In genomic region chr3:61467158-61467557, GRCm38 (mm10) we compare ENCODE assay signal across 9 mouse cellular contexts.
DNase-seq lines count a peak whose midpoint lies in the region; ATAC-seq and TF ChIP-seq lines count a peak whose summit lies in the region.
"Had no signal": no experiment of that assay in that cellular context is flagged by ENCODE, and none has a peak within 500 bp of the region (broad histone marks: within the 10 kb centered on the region; RNA-seq: fewer than 3 reads in every experiment).

No protein-coding gene starts in this region.

- TF ChIP-seq POLR2A in limb, embryonic 14.5 days (IDR thresholded peaks at IDR 0.05; ENCODE audit: borderline replicate concordance, extremely low read depth, insufficient read depth, insufficient read length), result no peak

- H3K4me1 ChIP-seq in heart, postnatal 0 days (ENCODE audit: control insufficient read depth, insufficient read depth), result no peaks in the 10 kb centered on the region
- H3K4me1 ChIP-seq in heart, embryonic 11.5 days (ENCODE audit: control insufficient read depth, insufficient read depth, low read length), result no peaks in the 10 kb centered on the region
- H3K4me1 ChIP-seq in embryonic facial prominence, embryonic 11.5 days (ENCODE audit: control insufficient read depth, insufficient read depth, low read length), result no peaks in the 10 kb centered on the region
- no peaks in the 10 kb centered on the region for H3K4me1 ChIP-seq in limb, embryonic 14.5 days (ENCODE audit: control insufficient read depth, insufficient read depth, low read length)
- H3K4me1 ChIP-seq in stomach, postnatal 0 days (replicated peaks; ENCODE audit: control insufficient read depth, insufficient read depth), result no peaks in the 10 kb centered on the region
- H3K4me1 ChIP-seq: limb, embryonic 13.5 days had no signal

- H3K4me3 ChIP-seq in heart, postnatal 0 days (ENCODE audit: low read depth, low read length), result no peak overlapping the region
- H3K4me3 ChIP-seq in heart, embryonic 11.5 days (ENCODE audit: low read depth, low read length), result no peak overlapping the region
- H3K4me3 ChIP-seq in embryonic facial prominence, embryonic 11.5 days (ENCODE audit: low read depth, low read length), result no peak overlapping the region
- no peak overlapping the region for H3K4me3 ChIP-seq in limb, embryonic 14.5 days (replicated peaks; ENCODE audit: low read length)
- H3K4me3 ChIP-seq in stomach, postnatal 0 days (ENCODE audit: low read depth, low read length), result no peak overlapping the region
- H3K4me3 ChIP-seq: limb, embryonic 13.5 days had no signal

- H3K4me2 ChIP-seq in heart, postnatal 0 days (ENCODE audit: low read depth, low read length), result no peak overlapping the region
- H3K4me2 ChIP-seq in heart, embryonic 11.5 days, result no peak overlapping the region
- H3K4me2 ChIP-seq in embryonic facial prominence, embryonic 11.5 days (ENCODE audit: low read depth, low read length), result no peak overlapping the region
- H3K4me2 ChIP-seq in limb, embryonic 14.5 days (replicated peaks; ENCODE audit: low read depth, low read length, severe bottlenecking), result no peak overlapping the region
- H3K4me2 ChIP-seq in stomach, postnatal 0 days (replicated peaks; ENCODE audit: low read depth), result no peak overlapping the region
- H3K4me2 ChIP-seq: limb, embryonic 13.5 days had no signal

- no peaks in the 10 kb centered on the region for H3K36me3 ChIP-seq in heart, postnatal 0 days (replicated peaks; ENCODE audit: control insufficient read depth, insufficient read depth, low read length)
- H3K36me3 ChIP-seq in heart, embryonic 11.5 days (ENCODE audit: control insufficient read depth, insufficient read depth, low read length), result no peaks in the 10 kb centered on the region
- H3K36me3 ChIP-seq in embryonic facial prominence, embryonic 11.5 days (replicated peaks; ENCODE audit: control insufficient read depth, insufficient read depth, low read depth, low read length), result no peaks in the 10 kb centered on the region
- H3K36me3 ChIP-seq in limb, embryonic 14.5 days (ENCODE audit: control insufficient read depth, insufficient read depth, low read length), result no peaks in the 10 kb centered on the region
- no peaks in the 10 kb centered on the region for H3K36me3 ChIP-seq in stomach, postnatal 0 days (ENCODE audit: control insufficient read depth, insufficient read depth, low read length)
- H3K36me3 ChIP-seq: limb, embryonic 13.5 days had no signal

- TF ChIP-seq CTCF in heart, postnatal 0 days (IDR thresholded peaks at IDR 0.05; ENCODE audit: low read depth), result peak; percentile 64
- TF ChIP-seq CTCF in stomach, postnatal 0 days (IDR thresholded peaks at IDR 0.05; ENCODE audit: low read depth), result peak; percentile 74

- no peaks in the 10 kb centered on the region for H3K9me3 ChIP-seq in heart, postnatal 0 days (replicated peaks; ENCODE audit: control insufficient read depth, low read length)
- H3K9me3 ChIP-seq in heart, embryonic 11.5 days (replicated peaks; ENCODE audit: control insufficient read depth, low read length), result no peaks in the 10 kb centered on the region
- H3K9me3 ChIP-seq in embryonic facial prominence, embryonic 11.5 days (replicated peaks; ENCODE audit: control insufficient read depth, low read length), result no peaks in the 10 kb centered on the region
- no peaks in the 10 kb centered on the region for H3K9me3 ChIP-seq in limb, embryonic 14.5 days (ENCODE audit: control insufficient read depth, low read length)
- H3K9me3 ChIP-seq in stomach, postnatal 0 days (ENCODE audit: control insufficient read depth, low read length), result no peaks in the 10 kb centered on the region
- H3K9me3 ChIP-seq: limb, embryonic 13.5 days had no signal

- H3K27me3 ChIP-seq in heart, postnatal 0 days (ENCODE audit: control insufficient read depth, insufficient read depth, low read length), result no peaks in the 10 kb centered on the region
- no peaks in the 10 kb centered on the region for H3K27me3 ChIP-seq in heart, embryonic 11.5 days (ENCODE audit: control insufficient read depth, insufficient read depth, low read length)
- no peaks in the 10 kb centered on the region for H3K27me3 ChIP-seq in embryonic facial prominence, embryonic 11.5 days (ENCODE audit: control insufficient read depth, insufficient read depth, low read length)
- no peaks in the 10 kb centered on the region for H3K27me3 ChIP-seq in limb, embryonic 14.5 days (ENCODE audit: control insufficient read depth, insufficient read depth, low read length)
- no peaks in the 10 kb centered on the region for H3K27me3 ChIP-seq in stomach, postnatal 0 days (ENCODE audit: control insufficient read depth, insufficient read depth, low read length)
- H3K27me3 ChIP-seq: limb, embryonic 13.5 days had no signal

- TF ChIP-seq EP300 in heart, postnatal 0 days (IDR thresholded peaks at IDR 0.05; ENCODE audit: low read depth), result no peak
- no peak for TF ChIP-seq EP300 in stomach, postnatal 0 days (optimal IDR thresholded peaks at IDR 0.05)

- no peak overlapping the region for H3K9ac ChIP-seq in heart, postnatal 0 days (replicated peaks; ENCODE audit: low read depth, low read length)
- no peak overlapping the region for H3K9ac ChIP-seq in heart, embryonic 11.5 days (ENCODE audit: low read depth, low read length)
- H3K9ac ChIP-seq in embryonic facial prominence, embryonic 11.5 days (replicated peaks; ENCODE audit: low read length), result no peak overlapping the region
- no peak overlapping the region for H3K9ac ChIP-seq in limb, embryonic 14.5 days (ENCODE audit: low read depth, low read length, severe bottlenecking)
- no peak overlapping the region for H3K9ac ChIP-seq in stomach, postnatal 0 days (ENCODE audit: low read length)
- H3K9ac ChIP-seq: limb, embryonic 13.5 days had no signal

- no peak overlapping the region for H3K27ac ChIP-seq in heart, postnatal 0 days (ENCODE audit: low read depth)
- no peak overlapping the region for H3K27ac ChIP-seq in heart, embryonic 11.5 days (ENCODE audit: low read depth, low read length)
- no peak overlapping the region for H3K27ac ChIP-seq in embryonic facial prominence, embryonic 11.5 days (replicated peaks; ENCODE audit: low read depth, low read length)
- no peak overlapping the region for H3K27ac ChIP-seq in limb, embryonic 14.5 days (replicated peaks; ENCODE audit: low read depth, low read length)
- no peak overlapping the region for H3K27ac ChIP-seq in stomach, postnatal 0 days (replicated peaks)
- H3K27ac ChIP-seq: limb, embryonic 13.5 days had no signal

- WGBS in heart, postnatal 0 days, result 19% methylated on average over 3 of the region's 3 CpGs
- 26% methylated on average over 3 of the region's 3 CpGs for WGBS in heart, embryonic 11.5 days (ENCODE audit: insufficient replicate concordance)
- WGBS in embryonic facial prominence, embryonic 11.5 days, result 34% methylated on average over 3 of the region's 3 CpGs
- 31% methylated on average over 3 of the region's 3 CpGs for WGBS in limb, embryonic 14.5 days
- 19% methylated on average over 3 of the region's 3 CpGs for WGBS in stomach, postnatal 0 days

- ATAC-seq in heart, postnatal 0 days (ENCODE audit: insufficient read depth, low read depth), result no peak
- ATAC-seq in heart, embryonic 11.5 days (replicated peaks; ENCODE audit: insufficient number of reproducible peaks, low FRiP score, low TSS enrichment), result no peak
- no peak for ATAC-seq in embryonic facial prominence, embryonic 11.5 days (replicated peaks; ENCODE audit: insufficient number of reproducible peaks, low FRiP score, low TSS enrichment, low read depth)
- no peak for ATAC-seq in limb, embryonic 14.5 days (ENCODE audit: low FRiP score, low read depth)
- no peak for ATAC-seq in stomach, postnatal 0 days (ENCODE audit: low FRiP score, low TSS enrichment)

- peak; percentile 45 for DNase-seq in heart, postnatal 0 days (ENCODE audit: low spot score)
- peak; percentile 4 to 13 for DNase-seq in spleen, postnatal 36 days (ENCODE audit: low spot score in 2 of 2)
- no peak for DNase-seq in spleen, postnatal 14 days (ENCODE audit: low spot score in 2 of 2)
- DNase-seq in embryonic facial prominence, embryonic 11.5 days (ENCODE audit: low spot score), result peak; percentile 58
- DNase-seq in limb, embryonic 14.5 days (ENCODE audit: low spot score), result peak; percentile 41
- peak; percentile 15 for DNase-seq in stomach, postnatal 0 days (ENCODE audit: low spot score)
- no peak for DNase-seq in left cerebral cortex, adult 18-20 months (ENCODE audit: low spot score in 2 of 2)

Comparison
In these comparisons a context has a peak if more than half of its experiments do, and no peak if none do; other contexts are left out.
1. DNase-seq: peak in heart, postnatal 0 days (single experiment), spleen, postnatal 36 days (2 of 2), embryonic facial prominence, embryonic 11.5 days (single experiment), limb, embryonic 14.5 days (single experiment) and stomach, postnatal 0 days (single experiment); none in spleen, postnatal 14 days (0 of 2) and left cerebral cortex, adult 18-20 months (0 of 2).